Mouse (Mus musculus) induced T-regulatory cell, adult 2 months (primary cell): ENCODE data around the gene Slc35b4.

Experiments used
- DNase-seq: peaks from one replicate; pipeline ENCODE4 v3.0.0-alpha.2; 2012; ENCODE audit warnings: low read depth

Slc35b4 gene

GRCm38 (mm10) chr6:34176864-34177247 lies at the start of gene Slc35b4:
Gene Slc35b4, minus strand, starts transcription at chr6:34177111.
- DNase-seq: peak; percentile 96

- peak; percentile 31 for DNase-seq
Measured at GRCm38 (mm10) chr6:34225004-34225599, 48.2 kb upstream of the Slc35b4 start.

GRCm38 (mm10) chr6:34216450-34217319 lies 39.8 kb upstream of the Slc35b4 start:
- no peak for DNase-seq

GRCm38 (mm10) chr6:34205754-34206153 lies 28.8 kb upstream of the Slc35b4 start:
- no peak for DNase-seq

GRCm38 (mm10) chr6:34204971-34205572 lies 28.2 kb upstream of the Slc35b4 start:
- peak; percentile 25 for DNase-seq

GRCm38 (mm10) chr6:34203503-34203902 lies 26.6 kb upstream of the Slc35b4 start:
- no peak for DNase-seq

- DNase-seq: peak; percentile 18
Measured at GRCm38 (mm10) chr6:34194981-34195380, 18.1 kb upstream of the Slc35b4 start.

GRCm38 (mm10) chr6:34193708-34194475 lies 17.0 kb upstream of the Slc35b4 start:
- peak; percentile 48 for DNase-seq

- no peak for DNase-seq
Measured at GRCm38 (mm10) chr6:34191401-34191800, 14.5 kb upstream of the Slc35b4 start.

GRCm38 (mm10) chr6:34189494-34189893 lies 12.6 kb upstream of the Slc35b4 start:
- DNase-seq: no peak

- no peak for DNase-seq
Measured at GRCm38 (mm10) chr6:34187986-34188599, 11.2 kb upstream of the Slc35b4 start.

- no peak for DNase-seq
Measured at GRCm38 (mm10) chr6:34187273-34187863, 10.5 kb upstream of the Slc35b4 start.

GRCm38 (mm10) chr6:34183326-34183725 lies 6.4 kb upstream of the Slc35b4 start:
- DNase-seq: no peak

- DNase-seq: no peak
Measured at GRCm38 (mm10) chr6:34181961-34182360, 5.0 kb upstream of the Slc35b4 start.

- no peak for DNase-seq
Measured at GRCm38 (mm10) chr6:34179911-34180310, 3.0 kb upstream of the Slc35b4 start.

- DNase-seq: no peak
Measured at GRCm38 (mm10) chr6:34179007-34179406, 2.1 kb upstream of the Slc35b4 start.

GRCm38 (mm10) chr6:34176111-34176863 lies 624 bp downstream of the Slc35b4 start:
- DNase-seq: peak; percentile 70

- peak; percentile 26 for DNase-seq
Measured at GRCm38 (mm10) chr6:34174715-34175114, 2.2 kb downstream of the Slc35b4 start.

GRCm38 (mm10) chr6:34173251-34173650 lies 3.7 kb downstream of the Slc35b4 start:
- DNase-seq: no peak

- DNase-seq: no peak
Measured at GRCm38 (mm10) chr6:34171748-34172457, 5.0 kb downstream of the Slc35b4 start.
